ENCODE assay signal across 11 mouse cellular contexts in the genomic region with DNA sequence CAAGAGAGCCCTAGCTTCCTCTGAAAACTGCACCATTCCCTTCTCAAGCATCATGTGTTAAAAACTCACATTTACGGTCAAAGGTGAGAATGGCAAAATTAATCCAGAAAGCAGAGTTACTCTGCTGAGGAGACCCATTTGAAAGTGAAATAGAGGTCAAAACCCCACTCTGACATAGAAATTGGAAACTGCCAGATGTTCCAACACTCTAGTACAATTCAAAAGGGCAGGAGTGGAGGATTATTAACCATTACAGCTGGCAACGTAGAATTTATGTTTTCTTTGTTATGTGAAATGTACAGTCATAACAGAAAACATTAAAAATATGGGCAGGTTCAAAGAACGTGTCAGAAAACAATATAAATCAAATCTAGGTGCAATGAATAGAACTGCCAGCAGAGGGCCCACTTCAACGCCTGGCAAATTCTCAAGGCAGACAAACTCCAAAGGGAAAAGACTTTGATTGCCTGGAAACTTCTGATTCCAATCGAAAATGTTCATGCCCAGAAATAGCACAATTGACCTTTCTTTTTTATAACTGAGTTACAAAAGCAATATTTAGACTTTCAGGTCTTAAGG. TPM values are rescaled to one million over a fixed set of nuclear protein-coding genes. Genes with fewer than 3 reads are reported as not detected.
DNase-seq lines count a peak whose midpoint lies in the region; ATAC-seq and TF ChIP-seq lines count a peak whose summit lies in the region.
"Had no signal": no experiment of that assay in that cellular context is flagged by ENCODE, and none has a peak within 500 bp of the region (broad histone marks: within the 10 kb centered on the region; RNA-seq: fewer than 3 reads in every experiment).

No protein-coding gene starts in this region.

- H3K4me2 ChIP-seq in liver, embryonic 12.5 days: no peak overlapping the region
- H3K4me2 ChIP-seq in heart, postnatal 0 days (ENCODE audit: low read depth, low read length): no peak overlapping the region
- H3K4me2 ChIP-seq: embryonic facial prominence, embryonic 15.5 days; lung, embryonic 15.5 days had no signal

- no peaks in the 10 kb centered on the region for H3K79me2 ChIP-seq in liver, adult 2 months (ENCODE audit: control insufficient read depth, insufficient read depth, low read length)

- peak; percentile 56 for TF ChIP-seq CTCF in liver, adult 2 months (IDR thresholded peaks at IDR 0.05; ENCODE audit: low read depth, low read length)
- TF ChIP-seq CTCF in heart, postnatal 0 days (IDR thresholded peaks at IDR 0.05; ENCODE audit: low read depth): peak; percentile 76

- 14% methylated on average over 5 of the region's 5 CpGs for WGBS in liver, adult 2 months
- WGBS in liver, embryonic 12.5 days (ENCODE audit: insufficient replicate concordance): 13% methylated on average over 5 of the region's 5 CpGs
- 13% methylated on average over 5 of the region's 5 CpGs for WGBS in heart, postnatal 0 days

- no peak for ATAC-seq in liver, embryonic 12.5 days
- no peak for ATAC-seq in heart, postnatal 0 days (ENCODE audit: insufficient read depth, low read depth)
- no peak for ATAC-seq in megakaryocyte, adult 5-6 weeks (ENCODE audit: poor library complexity, severe bottlenecking)

- TF ChIP-seq EP300 in heart, postnatal 0 days (IDR thresholded peaks at IDR 0.05; ENCODE audit: low read depth): no peak

- no peaks in the 10 kb centered on the region for H3K9me3 ChIP-seq in liver, embryonic 12.5 days (replicated peaks)
- no peaks in the 10 kb centered on the region for H3K9me3 ChIP-seq in heart, postnatal 0 days (replicated peaks; ENCODE audit: control insufficient read depth, low read length)
- H3K9me3 ChIP-seq: embryonic facial prominence, embryonic 15.5 days; lung, embryonic 15.5 days had no signal

- H3K36me3 ChIP-seq in liver, adult 2 months (ENCODE audit: control insufficient read depth, insufficient read depth, low read length): no peaks in the 10 kb centered on the region
- H3K36me3 ChIP-seq in liver, embryonic 12.5 days: no peaks in the 10 kb centered on the region
- no peaks in the 10 kb centered on the region for H3K36me3 ChIP-seq in heart, postnatal 0 days (replicated peaks; ENCODE audit: control insufficient read depth, insufficient read depth, low read length)
- H3K36me3 ChIP-seq: embryonic facial prominence, embryonic 15.5 days; lung, embryonic 15.5 days had no signal

- no peaks in the 10 kb centered on the region for H3K4me1 ChIP-seq in liver, adult 2 months (ENCODE audit: control insufficient read depth, insufficient read depth, low read length)
- no peaks in the 10 kb centered on the region for H3K4me1 ChIP-seq in liver, embryonic 12.5 days
- 0 out of 2 replicates have a peak, but pooled peaks cover 3% of the 10 kb centered on the region for H3K4me1 ChIP-seq in heart, postnatal 0 days (ENCODE audit: control insufficient read depth, insufficient read depth)

- no peak for TF ChIP-seq POLR2A in liver, adult 2 months (IDR thresholded peaks at IDR 0.05; ENCODE audit: extremely low read depth, insufficient read depth, low read length)

- intact Hi-C loops in left cerebral cortex, postnatal 10 days (cut with DNase I): loop anchor here (2.0 to 10.0 kb wide), 2 partner anchors 163 to 1861 kb away; no protein-coding TSS in a partner anchor

- no peak overlapping the region for H3K27ac ChIP-seq in liver, adult 2 months (replicated peaks; ENCODE audit: insufficient read depth, low read depth, low read length)
- H3K27ac ChIP-seq in liver, embryonic 12.5 days: no peak overlapping the region
- no peak overlapping the region for H3K27ac ChIP-seq in heart, postnatal 0 days (ENCODE audit: low read depth)
- H3K27ac ChIP-seq: embryonic facial prominence, embryonic 15.5 days; lung, embryonic 15.5 days had no signal

- no peak overlapping the region for H3K4me3 ChIP-seq in liver, adult 2 months (ENCODE audit: insufficient read depth, low read depth, low read length)
- no peak overlapping the region for H3K4me3 ChIP-seq in liver, embryonic 12.5 days
- no peak overlapping the region for H3K4me3 ChIP-seq in heart, postnatal 0 days (ENCODE audit: low read depth, low read length)
- H3K4me3 ChIP-seq: embryonic facial prominence, embryonic 15.5 days; lung, embryonic 15.5 days had no signal

- peak; percentile 39 for DNase-seq in liver, adult 2 months (ENCODE audit: extremely low read depth, low read depth, low spot score)
- peak; percentile 70 for DNase-seq in MN1 (ENCODE audit: low spot score)
- peak; percentile 65 to 76 for DNase-seq in cerebellum, postnatal 10 days
- peak; percentile 15 for DNase-seq in heart, postnatal 0 days (ENCODE audit: low spot score)
- DNase-seq in left cerebral cortex, postnatal 10 days (ENCODE audit: extremely low spot score in 1 of 2, low spot score in 2 of 2): peak; percentile 36
- peak; percentile 58 for DNase-seq in retina, postnatal 1 day

- no peaks in the 10 kb centered on the region for H3K27me3 ChIP-seq in liver, adult 2 months (ENCODE audit: control insufficient read depth, insufficient read depth, low read length)
- no peaks in the 10 kb centered on the region for H3K27me3 ChIP-seq in liver, embryonic 12.5 days (replicated peaks)
- no peaks in the 10 kb centered on the region for H3K27me3 ChIP-seq in heart, postnatal 0 days (ENCODE audit: control insufficient read depth, insufficient read depth, low read length)
- H3K27me3 ChIP-seq: embryonic facial prominence, embryonic 15.5 days; lung, embryonic 15.5 days had no signal

- H3K9ac ChIP-seq in liver, adult 2 months (ENCODE audit: low read depth, low read length): no peak overlapping the region
- no peak overlapping the region for H3K9ac ChIP-seq in liver, embryonic 12.5 days
- no peak overlapping the region for H3K9ac ChIP-seq in heart, postnatal 0 days (replicated peaks; ENCODE audit: low read depth, low read length)
- H3K9ac ChIP-seq: embryonic facial prominence, embryonic 15.5 days; lung, embryonic 15.5 days had no signal

RNA-seq across cellular contexts. Expression of a gene that starts 54.2 kb away (rescaled TPM):
- total RNA-seq in liver, adult 2 months (2014; rRNA removed): not detected in 2 replicates
- polyA plus RNA-seq in liver, adult 2 months (2012; rRNA removed): not detected in 2 replicates
- polyA plus RNA-seq in liver, embryonic 12.5 days (2016; fragmentation: Nextera tagmentation; extraction: Ambion mirVana): not detected in 2 replicates
- total RNA-seq in heart, postnatal 0 days (2014; rRNA removed; ENCODE audit: low replicate concordance): not detected in 2 replicates
- not detected in 2 replicates for polyA plus RNA-seq in heart, postnatal 0 days (2015; fragmentation: Nextera tagmentation; extraction: Ambion mirVana)
- total RNA-seq in left cerebral cortex, postnatal 10 days (2021): not detected
- total RNA-seq in megakaryocyte, adult 5-6 weeks (2015): not detected in 2 replicates
- total RNA-seq in megakaryocyte, adult 5-6 weeks (2017): not detected in 2 replicates
- polyA plus RNA-seq: embryonic facial prominence, embryonic 15.5 days; lung, embryonic 15.5 days; testis, adult 2 months had no signal

Comparison
In these comparisons a context has a peak if more than half of its experiments do, and no peak if none do; other contexts are left out.
1. DNase-seq: peak in every context shown above with its lines; median percentile 70 in cerebellum, postnatal 10 days; 70 in MN1; 58 in retina, postnatal 1 day; 39 in liver, adult 2 months; 36 in left cerebral cortex, postnatal 10 days; 15 in heart, postnatal 0 days.